Mouse (Mus musculus) liver, postnatal 0 days (tissue): ENCODE measurements at regions not wholly inside any gene's neighbourhood (a gene's known extent, or its start where the extent isn't known, plus 50 kb on each side); places are given as distances from the start of the nearest gene placed in this dataset.
A peak's percentile ranks its signal among the peaks of the same experiment; 100 is the strongest.

Experiments used
- ATAC-seq: fragments of 200-750 bp; cut with Nextera tagmentation; 2 replicates; pipeline ENCODE4 v1.8.0; 2017; ENCODE audit warnings: mild to moderate bottlenecking, moderate library complexity
- DNase-seq: peaks from one replicate; pipeline ENCODE4 v3.0.0-alpha.2; 2016
- H3K27ac ChIP-seq: fragments of 300-500 bp; sonication (generic); 2 replicates; pipeline ENCODE4 v1.5.1; 2014; ENCODE audit warnings: antibody characterized with exemption, moderate library complexity, mild to moderate bottlenecking, low read depth
- H3K27me3 ChIP-seq: fragments of 300-500 bp; sonication (generic); 2 replicates; pipeline ENCODE4 v1.6.1; 2014; ENCODE audit warnings: low read length, control low read depth, mixed read lengths; ENCODE audit not compliant: insufficient read depth
- H3K36me3 ChIP-seq: fragments of 300-500 bp; sonication (generic); replicated peaks from 2 replicates; pipeline ENCODE4 v1.6.1; 2014; ENCODE audit warnings: mild to moderate bottlenecking, control low read depth, low read length, moderate library complexity, mixed read lengths; ENCODE audit not compliant: insufficient read depth
- H3K4me1 ChIP-seq: fragments of 300-500 bp; sonication (generic); 2 replicates; pipeline ENCODE4 v1.6.1; 2014; ENCODE audit warnings: antibody characterized with exemption, mild to moderate bottlenecking, control low read depth; ENCODE audit not compliant: insufficient read depth
- H3K4me2 ChIP-seq: fragments of 300-500 bp; sonication (generic); 2 replicates; pipeline ENCODE4 v1.6.1; 2014; ENCODE audit warnings: low read depth, mild to moderate bottlenecking, low read length, moderate library complexity, mixed read lengths
- H3K4me3 ChIP-seq: fragments of 300-500 bp; sonication (generic); 2 replicates; pipeline ENCODE4 v1.5.1; 2014; ENCODE audit warnings: low read depth, low read length
- H3K9ac ChIP-seq: fragments of 300-500 bp; sonication (generic); replicated peaks from 2 replicates; pipeline ENCODE4 v1.6.1; 2014; ENCODE audit warnings: mild to moderate bottlenecking, moderate library complexity
- H3K9me3 ChIP-seq: fragments of 300-500 bp; sonication (generic); 2 replicates; pipeline ENCODE4 v1.6.1; 2016; ENCODE audit warnings: mild to moderate bottlenecking, control low read depth, low read length, mixed read lengths
- CTCF ChIP-seq: sonication (generic); IDR thresholded peaks from 2 replicates; pipeline ENCODE4 v1.5.1; 2016; ENCODE audit warnings: antibody characterized with exemption, low read depth
- EP300 ChIP-seq: IDR thresholded peaks from 2 replicates; pipeline ENCODE4 v1.6.1; 2016; ENCODE audit warnings: antibody characterized with exemption, low read depth, mild to moderate bottlenecking
- WGBS: fragments of 180-500 bp; shearing (Covaris S2); extraction: QIAGEN DNeasy Blood & Tissue Kit; methylation state at CpG from one replicate; pipeline ENCODE4 v1.1.7; 2014; ENCODE audit not compliant: insufficient replicate concordance; 5-methylcytosine and 5-hydroxymethylcytosine counted together

GRCm38 (mm10) chr1:156989149-156989785, 49.8 kb upstream of the Ralgps2 start:
- ATAC-seq = no peak
- Histone ChIP-seq H3K9ac (no peak overlapping the region), H3K36me3 (no peaks in the 10 kb centered on the region), H3K4me3 (no peak overlapping the region), H3K9me3 (no peaks in the 10 kb centered on the region), H3K27ac (peak overlapping the region; percentile 7; the same call in 1 of the 2 replicates), H3K4me1 (peaks cover 55% of the 10 kb centered on the region), H3K27me3 (no peaks in the 10 kb centered on the region), H3K4me2 (no peak overlapping the region)
- TF ChIP-seq EP300 (no peak), CTCF (no peak)
- WGBS = 67% methylated on average over 10 of the region's 10 CpGs
- no peak for DNase-seq
